Mouse (Mus musculus): ENCODE data around the gene Znhit2.

DNA sequence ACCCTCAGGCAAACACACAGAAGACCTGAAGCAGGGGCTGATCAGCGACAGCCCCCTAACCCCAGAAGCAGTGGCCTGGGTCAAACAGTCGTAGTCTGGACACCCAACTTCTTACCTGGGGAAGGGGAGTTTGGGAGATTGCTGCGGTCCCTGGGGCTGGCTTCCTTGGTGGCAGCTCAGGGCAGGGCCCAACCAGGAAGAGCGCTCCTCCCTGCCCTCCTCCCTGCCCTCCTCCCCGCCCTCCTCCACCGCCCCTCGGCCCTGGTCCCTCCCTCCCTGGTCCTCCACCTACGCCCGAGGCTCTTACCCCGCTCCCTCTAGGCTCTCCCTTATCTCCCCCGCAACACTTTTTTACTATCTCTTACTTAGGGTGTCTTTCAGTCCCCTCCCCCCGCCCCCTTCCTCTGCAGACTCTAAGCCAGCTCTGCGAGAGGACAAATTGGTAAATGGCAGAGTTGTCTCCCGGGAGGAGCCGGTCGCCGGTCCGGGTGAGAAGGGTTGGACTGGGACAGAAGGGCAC lies 45.9 kb upstream of the Znhit2 start:
- TF ChIP-seq GATA1 (IDR thresholded peaks at IDR 0.05; ENCODE audit: borderline replicate concordance, low read length) (no peak), TAL1 (conservative IDR thresholded peaks at IDR 0.05; ENCODE audit: low read depth, low read length) (no peak), CTCF (IDR thresholded peaks at IDR 0.05; ENCODE audit: low read depth, low read length) (no peak), GATA2 (IDR thresholded peaks at IDR 0.05; ENCODE audit: borderline replicate concordance, low read depth, low read length) (no peak), POLR2AphosphoS5 (IDR thresholded peaks at IDR 0.05; ENCODE audit: insufficient replicate concordance, low read depth, low read length) (no peak)

Data from G1E (cell line).